Mouse (Mus musculus) forebrain, embryonic 13.5 days (tissue): Measurements from ENCODE around the gene Gm8909. TPM values are rescaled to one million over a fixed set of nuclear protein-coding genes. Genes with fewer than 3 reads are reported as not detected.
A peak's percentile ranks its signal among the peaks of the same experiment; 100 is the strongest.
"Not testable (repeated sequence)": the region's sequence is repeated elsewhere in the genome, so short reads cannot be mapped to it uniquely, and the experiment has no call there.

Experiments
- ATAC-seq: fragments of 200-750 bp; cut with Nextera tagmentation; 2 replicates; pipeline ENCODE4 v1.8.0; 2017
- H3K27ac ChIP-seq: fragments of 300-500 bp; sonication (generic); 2 replicates; pipeline ENCODE4 v1.5.1; 2015; ENCODE audit warnings: inconsistent platforms, mild to moderate bottlenecking, moderate library complexity
- H3K27me3 ChIP-seq: fragments of 300-500 bp; sonication (generic); 2 replicates; pipeline ENCODE4 v1.6.1; 2015; ENCODE audit warnings: mild to moderate bottlenecking, inconsistent platforms
- H3K36me3 ChIP-seq: fragments of 300-500 bp; sonication (generic); 2 replicates; pipeline ENCODE4 v1.6.1; 2015; ENCODE audit warnings: mild to moderate bottlenecking, inconsistent platforms; ENCODE audit not compliant: poor library complexity, severe bottlenecking
- H3K4me1 ChIP-seq: fragments of 300-500 bp; sonication (generic); 2 replicates; pipeline ENCODE4 v1.6.1; 2015; ENCODE audit warnings: inconsistent platforms
- H3K4me2 ChIP-seq: fragments of 300-500 bp; sonication (generic); 2 replicates; pipeline ENCODE4 v1.6.1; 2015; ENCODE audit warnings: inconsistent platforms, mild to moderate bottlenecking, moderate library complexity
- H3K4me3 ChIP-seq: fragments of 300-500 bp; sonication (generic); 2 replicates; pipeline ENCODE4 v1.5.1; 2015; ENCODE audit warnings: mild to moderate bottlenecking, inconsistent platforms
- H3K9ac ChIP-seq: fragments of 300-500 bp; sonication (generic); 2 replicates; pipeline ENCODE4 v1.6.1; 2015; ENCODE audit warnings: mild to moderate bottlenecking, inconsistent platforms
- H3K9me3 ChIP-seq: fragments of 300-500 bp; sonication (generic); replicated peaks from 2 replicates; pipeline ENCODE4 v1.6.1; 2016; ENCODE audit warnings: inconsistent platforms
- WGBS: fragments of 180-500 bp; shearing (Covaris S2); methylation state at CpG from one replicate; pipeline ENCODE4 v1.1.7; 2015; 5-methylcytosine and 5-hydroxymethylcytosine counted together
- polyA plus RNA-seq: library from polyadenylated mRNA; unstranded; fragments of >200 nt; fragmentation: Nextera tagmentation; extraction: Ambion mirVana; gene quantifications from 2 replicates; pipeline ENCODE4 v1.2.1, GENCODE M21; 2015

Gene Gm8909
- polyA plus RNA-seq, 1 experiment from 2014 or later: not detected

- Histone ChIP-seq H3K27me3 (peaks cover 82% of the 10 kb centered on the region), H3K4me2 (peak overlapping the region; percentile 57), H3K4me3 (peak overlapping the region; percentile 28), H3K9ac (peak overlapping the region; percentile 43; the same call in 1 of the 2 replicates)
- not testable (repeated sequence) for H3K36me3 ChIP-seq, H3K4me1 ChIP-seq, H3K27ac ChIP-seq, ATAC-seq, H3K9me3 ChIP-seq
- under 1% methylated on average over 36 of the region's 36 CpGs for WGBS
Measured at GRCm38 (mm10) chr17:36157782-36158181, 10.6 kb downstream of the Gm8909 start.

DNA sequence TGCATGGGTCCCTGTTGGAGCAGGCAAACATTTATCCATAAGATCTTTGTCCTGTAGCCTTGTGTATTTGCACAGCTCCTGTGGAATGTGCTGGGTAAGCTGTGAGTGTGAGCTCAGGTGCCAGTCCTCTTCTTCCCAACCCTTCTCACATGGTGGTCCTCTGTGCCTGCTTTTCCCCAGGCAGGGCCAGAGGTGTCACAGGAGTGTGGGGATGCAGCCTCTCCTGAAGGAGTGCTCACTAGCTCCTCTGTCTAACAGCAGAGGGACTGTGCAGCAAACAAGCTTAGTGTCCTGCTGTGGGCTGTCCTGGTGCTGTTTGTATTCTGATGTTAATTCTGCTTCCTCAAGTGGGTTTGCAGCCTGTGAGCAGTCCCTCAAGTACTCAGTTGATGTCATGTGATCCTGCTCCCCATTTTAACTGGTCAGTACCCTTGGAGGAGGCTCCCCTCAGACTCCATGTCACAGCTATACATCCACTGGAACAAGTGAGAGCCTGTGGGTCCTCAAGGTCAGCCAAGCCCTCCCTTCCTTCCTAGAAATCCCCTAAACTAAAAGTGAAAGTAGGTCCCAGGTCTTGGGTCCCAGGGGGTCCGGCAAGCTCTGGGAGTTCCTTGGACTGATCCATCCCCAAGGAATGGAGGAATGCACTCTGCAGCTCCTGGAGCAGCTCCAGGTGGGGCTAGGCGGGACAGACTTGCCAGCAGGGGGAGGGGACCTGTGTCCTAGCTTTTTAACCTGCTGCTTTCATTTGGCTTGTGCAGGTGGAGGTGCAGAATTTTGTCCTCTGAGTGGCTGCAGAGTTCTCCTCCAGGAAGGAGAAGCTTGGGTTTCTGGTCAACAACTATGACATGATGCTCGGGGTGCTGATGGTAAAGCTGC is 13.8 kb downstream of the Gm8909 start:
- no peak overlapping the region for H3K4me3 ChIP-seq
- no peak for ATAC-seq
- WGBS: 16% methylated on average over 3 of the region's 3 CpGs
- peaks cover 61% of the 10 kb centered on the region for H3K27me3 ChIP-seq
- H3K9me3 ChIP-seq: no peaks in the 10 kb centered on the region
- H3K4me1 ChIP-seq: peaks cover 4% of the 10 kb centered on the region; the same call in 1 of the 2 replicates
- H3K27ac ChIP-seq: no peak overlapping the region
- no peak overlapping the region for H3K9ac ChIP-seq
- no peak overlapping the region for H3K4me2 ChIP-seq
- no peaks in the 10 kb centered on the region for H3K36me3 ChIP-seq

DNA sequence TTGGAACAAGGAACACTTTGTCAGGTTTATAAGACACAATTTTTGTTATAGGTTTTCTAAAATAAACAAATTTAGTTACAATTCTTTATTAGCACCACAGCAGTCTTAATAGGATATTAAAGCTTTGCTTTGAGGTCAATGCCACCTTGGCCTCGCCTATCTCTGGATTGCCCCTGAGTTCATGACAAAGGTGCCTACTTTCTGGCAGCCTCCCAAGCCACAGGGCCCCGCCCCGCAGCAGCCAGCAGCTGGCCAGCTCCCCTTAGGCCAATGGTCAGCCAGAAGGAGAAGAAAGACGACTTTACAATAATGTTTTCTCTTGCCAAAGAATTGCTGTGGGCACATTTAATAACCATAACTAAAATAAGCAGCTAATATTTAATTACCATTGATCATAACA is 17.1 kb downstream of the Gm8909 start:
- 45% methylated on average over 4 of the region's 4 CpGs for WGBS
- ATAC-seq, H3K4me3 ChIP-seq, H3K4me1 ChIP-seq, H3K9ac ChIP-seq, H3K36me3 ChIP-seq, H3K9me3 ChIP-seq, H3K27ac ChIP-seq, H3K4me2 ChIP-seq: not testable (repeated sequence)
- H3K27me3 ChIP-seq: peaks cover 48% of the 10 kb centered on the region

- peaks cover 48% of the 10 kb centered on the region for H3K27me3 ChIP-seq
- H3K9ac ChIP-seq, H3K9me3 ChIP-seq, H3K4me3 ChIP-seq, H3K27ac ChIP-seq, ATAC-seq, H3K4me2 ChIP-seq, H3K36me3 ChIP-seq: not testable (repeated sequence)
- 78% methylated on average over 5 of the region's 5 CpGs for WGBS
- peaks cover 10% of the 10 kb centered on the region for H3K4me1 ChIP-seq
Measured at GRCm38 (mm10) chr17:36148468-36148867, 19.9 kb downstream of the Gm8909 start.

- Histone ChIP-seq H3K4me1 (peaks cover 10% of the 10 kb centered on the region), H3K27me3 (peaks cover 52% of the 10 kb centered on the region)
- not testable (repeated sequence) for H3K9ac ChIP-seq, H3K9me3 ChIP-seq, ATAC-seq, H3K4me3 ChIP-seq, H3K4me2 ChIP-seq, H3K36me3 ChIP-seq, H3K27ac ChIP-seq
- 87% methylated on average over 1 of the region's 1 CpGs for WGBS
Measured at GRCm38 (mm10) chr17:36146937-36147336, 21.4 kb downstream of the Gm8909 start.

DNA sequence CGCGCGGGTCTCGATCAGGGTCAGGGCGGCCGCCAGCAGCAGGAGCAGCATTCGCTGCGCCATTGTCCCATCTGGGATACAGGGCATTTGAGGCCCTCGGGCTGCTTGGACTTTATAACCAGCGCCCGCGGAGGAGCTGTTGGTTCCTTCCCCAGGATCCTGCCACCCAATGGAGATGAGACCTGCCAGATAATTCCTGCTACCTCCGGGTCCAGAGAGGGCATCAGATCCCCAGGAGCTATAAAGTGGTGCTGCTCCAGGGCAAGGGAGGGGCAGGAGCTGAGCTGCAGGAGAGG is 22.5 kb downstream of the Gm8909 start:
- H3K4me1 ChIP-seq: peaks cover 10% of the 10 kb centered on the region
- H3K36me3 ChIP-seq, H3K27ac ChIP-seq, H3K9ac ChIP-seq, H3K9me3 ChIP-seq, ATAC-seq: not testable (repeated sequence)
- H3K4me2 ChIP-seq: peak overlapping the region; percentile 54
- peaks cover 60% of the 10 kb centered on the region for H3K27me3 ChIP-seq
- WGBS: 2% methylated on average over 13 of the region's 13 CpGs
- H3K4me3 ChIP-seq: peak overlapping the region; percentile 30

DNA sequence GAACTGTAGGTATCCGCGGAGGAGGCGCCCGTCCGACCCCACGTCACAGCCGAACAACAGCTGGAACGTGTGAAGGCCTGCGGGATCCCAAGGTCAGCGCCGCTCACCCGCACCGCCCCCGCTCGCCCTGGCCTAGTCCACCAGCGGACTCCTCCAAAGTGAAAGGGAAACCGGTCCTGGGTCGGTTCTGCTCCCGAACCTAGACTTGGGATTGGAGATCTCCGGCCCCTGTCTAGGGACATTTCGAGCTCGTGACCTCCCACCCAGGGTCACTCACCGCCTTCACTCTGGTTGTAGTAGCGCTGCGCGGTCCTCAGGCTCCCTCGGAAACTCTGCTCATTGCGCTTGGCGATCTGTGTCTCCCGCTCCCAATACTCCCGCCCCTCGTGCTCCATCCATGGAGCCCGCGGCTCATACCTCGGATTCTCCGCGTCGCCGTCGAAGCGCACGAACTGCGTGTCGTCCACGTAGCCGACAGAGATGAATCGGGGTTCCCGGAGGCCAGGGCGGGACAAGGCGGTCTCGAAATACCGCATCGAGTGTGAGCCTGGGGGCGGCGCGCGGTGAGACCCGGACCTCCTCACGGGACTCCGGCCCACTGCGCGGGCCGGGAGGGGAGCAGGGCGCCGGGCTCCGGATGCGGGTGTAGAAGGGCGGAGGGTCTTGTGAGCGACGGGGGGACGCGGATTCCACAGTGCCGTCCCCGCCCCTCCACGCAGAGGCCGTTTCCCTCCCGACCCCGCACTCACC is 23.1 kb downstream of the Gm8909 start:
- peaks cover 10% of the 10 kb centered on the region for H3K4me1 ChIP-seq
- no peaks in the 10 kb centered on the region for H3K9me3 ChIP-seq
- peak overlapping the region; percentile 54 for H3K4me2 ChIP-seq
- no peaks in the 10 kb centered on the region for H3K36me3 ChIP-seq
- no peak overlapping the region for H3K9ac ChIP-seq
- peak overlapping the region; percentile 30 for H3K4me3 ChIP-seq
- WGBS: 2% methylated on average over 76 of the region's 78 CpGs
- peaks cover 61% of the 10 kb centered on the region for H3K27me3 ChIP-seq
- no peak for ATAC-seq
- H3K27ac ChIP-seq: no peak overlapping the region

GRCm38 (mm10) chr17:36136299-36136848 is 32.0 kb downstream of the Gm8909 start:
- WGBS: 86% methylated on average over 1 of the region's 1 CpGs
- H3K9ac ChIP-seq, ATAC-seq, H3K9me3 ChIP-seq, H3K36me3 ChIP-seq, H3K4me1 ChIP-seq, H3K4me3 ChIP-seq, H3K27ac ChIP-seq, H3K4me2 ChIP-seq: not testable (repeated sequence)
- peaks cover 32% of the 10 kb centered on the region for H3K27me3 ChIP-seq

DNA sequence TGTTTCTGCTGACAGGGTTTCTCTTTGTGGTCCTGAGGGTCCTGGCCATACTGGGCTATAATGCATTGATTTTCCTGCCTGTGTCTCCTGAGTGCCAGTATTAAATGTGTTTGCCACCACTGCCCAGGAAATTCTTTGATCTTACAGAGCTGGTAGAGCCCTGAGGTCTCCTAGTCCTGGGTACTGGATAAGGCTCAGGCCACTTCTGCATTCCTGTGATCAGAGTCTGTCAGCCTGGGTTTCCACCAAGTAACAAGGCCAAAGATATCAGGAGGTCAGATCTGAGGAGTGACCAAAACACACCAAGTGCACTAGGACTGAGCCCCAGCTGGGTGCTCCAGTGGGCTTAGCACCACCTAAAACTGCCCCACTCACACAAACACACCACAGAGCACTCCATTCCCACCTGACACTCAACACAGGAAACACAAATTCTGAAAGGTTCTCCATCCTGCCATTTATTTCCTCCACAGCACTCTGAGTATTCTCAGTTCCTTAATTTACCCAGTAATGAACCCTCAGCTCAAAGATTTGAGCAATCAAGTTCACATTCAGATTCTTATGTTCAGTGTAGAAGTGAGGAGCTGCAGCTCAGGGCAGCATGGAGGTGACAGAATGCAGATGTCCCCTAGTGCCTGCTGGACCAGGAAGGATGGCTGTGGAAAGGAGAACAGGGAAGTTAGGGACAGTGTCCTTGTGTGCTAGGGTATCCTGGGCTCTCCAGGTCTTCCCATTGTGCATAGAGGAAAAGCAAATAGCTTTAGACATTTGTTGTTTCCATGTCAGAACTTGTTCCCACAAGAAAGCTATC is 32.7 kb downstream of the Gm8909 start:
- H3K27ac ChIP-seq, ATAC-seq, H3K4me1 ChIP-seq, H3K9me3 ChIP-seq, H3K4me2 ChIP-seq, H3K4me3 ChIP-seq, H3K36me3 ChIP-seq, H3K9ac ChIP-seq: not testable (repeated sequence)
- H3K27me3 ChIP-seq: peaks cover 25% of the 10 kb centered on the region; the same call in 1 of the 2 replicates

GRCm38 (mm10) chr17:36131516-36132265 is 36.6 kb downstream of the Gm8909 start:
- Histone ChIP-seq H3K4me2 (no peak overlapping the region), H3K4me1 (no peaks in the 10 kb centered on the region), H3K9ac (no peak overlapping the region), H3K27ac (no peak overlapping the region), H3K4me3 (no peak overlapping the region), H3K36me3 (no peaks in the 10 kb centered on the region), H3K27me3 (peaks cover 14% of the 10 kb centered on the region; the same call in 1 of the 2 replicates), H3K9me3 (no peaks in the 10 kb centered on the region)
- WGBS: 78% methylated on average over 5 of the region's 5 CpGs
- ATAC-seq: no peak
